Mouse (Mus musculus) c-Kit-positive CD71-positive TER-119-negative erythroid progenitor cells, embryonic 14.5 days (primary cell): ENCODE results near the gene Myadm.
A peak's percentile ranks its signal among the peaks of the same experiment; 100 is the strongest.
"Not testable (repeated sequence)": the region's sequence is repeated elsewhere in the genome, so short reads cannot be mapped to it uniquely, and the experiment has no call there.

ENCODE experiments used
- DNase-seq: peaks from one replicate; pipeline ENCODE4 v3.0.0-alpha.2; 2013; ENCODE audit warnings: low read depth

The Myadm gene

GRCm38 (mm10) chr7:3290257-3291033 is 1.6 kb downstream of the Myadm start:
- peak; percentile 90 for DNase-seq

GRCm38 (mm10) chr7:3291197-3291596 is 2.3 kb downstream of the Myadm start:
- DNase-seq, result no peak

GRCm38 (mm10) chr7:3291764-3292163 is 2.9 kb downstream of the Myadm start:
- no peak for DNase-seq

GRCm38 (mm10) chr7:3292271-3292670 is 3.4 kb downstream of the Myadm start:
- DNase-seq, result not testable (repeated sequence)

- DNase-seq, result peak; percentile 54
Observed at GRCm38 (mm10) chr7:3292791-3293190, 3.9 kb downstream of the Myadm start.

GRCm38 (mm10) chr7:3294794-3295193 is 5.9 kb downstream of the Myadm start:
- no peak for DNase-seq

DNA sequence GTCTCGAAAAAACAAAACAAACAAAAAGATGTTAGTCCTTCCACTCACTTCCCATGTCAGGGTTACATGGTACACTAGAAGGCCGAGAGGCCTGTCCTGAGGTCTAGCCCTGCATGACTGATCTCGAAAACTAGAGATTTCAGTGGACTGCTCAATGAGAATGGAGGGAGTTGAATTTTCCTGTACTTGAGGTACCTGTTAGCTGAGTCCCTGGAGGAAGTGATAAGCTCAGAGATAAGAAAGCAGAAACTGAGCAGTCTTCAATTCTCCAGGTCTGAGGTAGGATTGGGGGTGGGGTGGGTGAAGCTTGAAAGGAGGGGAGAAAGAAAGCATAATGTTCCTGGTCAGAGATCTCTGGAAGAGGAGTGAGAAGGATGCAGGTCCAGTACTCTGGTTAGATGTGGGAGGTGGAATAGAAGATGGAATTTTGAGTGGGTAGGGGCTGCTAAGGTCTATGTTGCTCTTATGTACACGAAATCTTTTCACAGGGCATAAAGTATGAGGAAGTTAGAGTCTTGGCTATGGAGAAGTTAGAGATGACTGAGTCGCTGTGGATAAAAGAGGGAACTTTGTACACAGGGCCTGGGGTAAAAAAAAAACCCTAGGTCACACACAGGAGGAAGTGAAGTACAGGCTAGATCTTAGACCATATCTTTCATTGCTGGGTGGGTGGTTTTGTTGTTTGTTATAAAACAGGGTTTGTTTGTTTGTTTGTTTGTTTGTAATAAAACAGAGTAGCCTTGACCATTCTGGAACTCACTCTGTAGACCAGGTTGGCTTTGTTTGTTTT is 6.6 kb downstream of the Myadm start:
- DNase-seq, result no peak

DNA sequence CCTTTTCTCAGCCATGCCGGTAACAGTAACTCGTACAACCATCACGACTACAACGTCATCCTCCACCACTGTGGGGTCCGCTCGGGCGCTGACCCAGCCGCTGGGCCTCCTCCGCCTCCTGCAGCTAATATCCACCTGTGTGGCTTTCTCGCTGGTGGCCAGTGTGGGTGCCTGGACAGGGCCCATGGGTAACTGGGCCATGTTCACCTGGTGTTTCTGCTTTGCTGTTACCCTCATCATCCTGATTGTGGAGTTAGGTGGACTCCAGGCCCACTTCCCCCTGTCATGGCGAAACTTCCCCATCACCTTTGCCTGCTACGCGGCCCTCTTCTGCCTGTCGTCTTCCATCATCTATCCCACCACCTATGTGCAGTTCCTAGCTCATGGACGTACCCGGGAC is 7.8 kb downstream of the Myadm start:
- no peak for DNase-seq

DNA sequence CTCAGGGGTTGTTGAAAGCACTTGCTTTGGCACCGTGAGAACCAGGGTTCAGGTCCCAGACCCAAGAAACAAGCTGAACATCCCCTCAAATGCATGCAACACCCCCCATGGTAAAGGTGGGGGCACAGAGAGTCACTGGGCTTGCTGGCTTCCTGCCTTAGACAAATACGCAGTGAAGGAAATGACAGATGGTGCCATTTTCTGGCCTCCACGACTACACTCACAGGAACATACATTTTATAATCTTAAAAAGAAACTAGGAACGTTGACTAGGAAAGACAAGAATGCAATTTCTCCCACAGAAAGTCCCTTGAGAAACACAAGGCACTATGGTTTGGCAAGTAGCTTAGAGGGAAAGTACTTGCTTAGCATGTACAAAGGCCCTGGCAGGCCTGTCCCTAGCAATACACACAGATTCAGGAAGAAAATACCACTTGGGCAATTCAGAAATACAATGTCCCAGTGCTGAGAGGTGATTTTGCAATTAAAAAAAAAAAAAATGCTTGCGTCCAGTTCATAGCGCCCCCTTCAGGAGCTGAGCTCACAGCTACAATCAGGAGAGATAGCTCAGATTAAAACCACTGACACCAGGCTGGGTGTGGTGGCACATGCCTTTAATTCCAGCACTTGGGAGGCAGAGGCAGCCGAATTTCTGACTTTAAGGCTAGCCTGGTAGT is 11.2 kb downstream of the Myadm start:
- DNase-seq, result no peak

- DNase-seq, result no peak
Observed at GRCm38 (mm10) chr7:3300891-3301627, 12.2 kb downstream of the Myadm start.

GRCm38 (mm10) chr7:3301628-3302555 is 13.0 kb downstream of the Myadm start:
- DNase-seq, result no peak

DNA sequence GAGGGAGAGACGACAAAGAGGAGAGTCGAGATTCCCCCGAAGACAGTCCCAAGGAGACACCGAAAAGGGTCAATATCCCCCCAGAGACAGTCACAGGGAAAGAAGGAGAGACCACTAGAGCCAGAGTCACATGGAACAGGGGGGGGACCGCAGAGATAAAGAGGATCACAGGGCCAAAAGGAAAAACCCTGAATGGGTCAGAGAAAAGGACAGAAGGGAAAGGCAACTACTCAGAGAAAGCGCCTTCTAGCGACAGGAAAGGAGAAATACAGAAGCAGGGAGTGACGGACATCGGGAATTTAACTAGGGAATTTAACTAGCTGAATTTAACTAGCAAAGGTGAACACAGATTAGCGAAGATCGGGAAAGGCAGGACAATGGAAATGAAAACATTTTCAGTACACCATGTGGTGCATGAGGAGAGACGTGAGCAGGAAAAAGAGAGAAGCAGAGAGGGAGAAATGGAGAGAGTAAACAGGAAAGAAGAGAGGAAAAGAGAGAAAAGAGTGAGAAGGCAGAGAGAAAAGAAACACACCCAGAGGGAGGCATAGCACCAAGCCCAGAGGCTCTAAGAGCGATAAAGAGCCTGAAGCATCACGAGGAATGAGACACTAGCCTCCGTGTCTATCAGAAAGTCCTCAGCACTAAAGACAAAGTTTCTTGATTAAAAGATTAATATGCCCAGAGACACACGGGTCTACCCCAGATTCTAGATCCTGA is 13.8 kb downstream of the Myadm start:
- DNase-seq, result no peak

- DNase-seq, result no peak
Observed at GRCm38 (mm10) chr7:3303276-3303781, 14.4 kb downstream of the Myadm start.

DNA sequence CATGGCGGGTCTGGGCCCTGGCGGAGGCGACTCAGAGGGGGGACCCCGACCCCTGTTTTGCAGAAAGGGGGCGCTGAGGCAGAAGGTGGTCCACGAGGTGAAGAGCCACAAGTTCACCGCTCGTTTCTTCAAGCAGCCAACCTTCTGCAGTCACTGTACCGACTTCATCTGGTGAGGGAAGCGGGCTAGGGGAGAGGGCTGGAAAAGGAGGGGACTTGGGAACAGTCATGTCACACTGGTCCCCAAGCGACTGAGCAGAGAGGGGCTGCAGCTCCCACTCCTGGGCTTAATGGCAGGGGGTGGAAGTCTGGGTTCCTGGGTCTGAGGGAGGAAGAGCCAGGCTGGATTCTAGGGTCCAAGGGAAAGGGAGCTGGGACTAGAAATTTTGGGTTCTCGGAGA is 14.9 kb downstream of the Myadm start:
- DNase-seq, result no peak

DNA sequence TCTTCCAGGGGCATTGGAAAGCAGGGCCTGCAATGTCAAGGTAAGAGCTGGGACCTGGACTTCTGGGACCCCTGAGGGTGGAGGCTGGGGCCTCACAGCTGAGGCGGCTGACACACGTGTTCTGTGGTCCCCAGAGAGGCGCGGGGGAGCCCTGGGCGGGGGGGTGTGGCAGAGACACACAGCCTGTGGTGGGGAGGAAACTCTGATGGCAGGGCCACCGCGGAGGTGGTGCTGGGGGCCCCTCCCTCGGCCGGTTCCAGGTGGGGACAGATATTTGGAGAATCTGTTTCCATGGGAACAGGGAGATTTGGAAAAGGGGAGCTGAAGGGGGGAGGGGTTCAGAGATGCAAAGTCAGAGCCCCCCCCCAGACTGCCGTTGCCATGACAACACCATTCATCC is 15.4 kb downstream of the Myadm start:
- DNase-seq, result no peak

DNA sequence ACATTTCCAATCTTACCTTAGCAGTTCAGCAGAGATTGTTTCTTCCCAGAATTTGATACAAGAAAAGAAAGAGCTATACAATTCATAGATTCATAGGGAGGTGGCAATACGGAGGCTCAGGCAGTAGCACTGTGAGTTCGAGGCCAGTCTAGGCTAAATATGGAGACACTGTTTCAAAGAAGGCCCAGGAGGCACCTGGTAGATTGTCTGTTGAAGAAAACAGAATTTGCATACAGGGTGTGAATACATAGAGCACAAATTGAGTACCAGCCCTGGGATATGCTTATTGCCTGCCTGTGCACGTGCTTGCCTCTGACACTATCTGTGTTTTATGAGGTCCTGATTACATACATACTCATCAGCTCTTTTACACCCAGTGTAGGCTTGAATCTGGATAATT is 17.5 kb downstream of the Myadm start:
- DNase-seq, result no peak

GRCm38 (mm10) chr7:3308646-3309045 is 19.8 kb downstream of the Myadm start:
- no peak for DNase-seq

DNA sequence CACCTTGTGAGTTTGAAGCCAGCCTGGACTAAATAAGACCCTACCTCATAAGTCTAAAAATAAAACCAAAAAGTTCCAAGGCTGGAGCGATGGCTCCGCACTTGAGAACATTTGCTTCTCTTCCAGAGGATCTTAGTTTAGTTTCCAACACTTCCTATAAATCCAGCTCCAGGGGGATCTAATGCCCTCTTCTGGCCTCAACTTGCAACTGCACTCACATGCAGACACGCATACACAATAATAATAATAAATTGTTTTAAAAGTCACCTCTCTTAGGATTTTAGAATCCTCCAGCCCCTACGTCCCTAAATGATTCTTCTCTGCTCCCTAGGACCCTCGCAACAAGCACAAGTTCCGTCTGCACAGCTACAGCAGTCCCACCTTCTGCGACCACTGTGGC is 21.4 kb downstream of the Myadm start:
- no peak for DNase-seq

DNA sequence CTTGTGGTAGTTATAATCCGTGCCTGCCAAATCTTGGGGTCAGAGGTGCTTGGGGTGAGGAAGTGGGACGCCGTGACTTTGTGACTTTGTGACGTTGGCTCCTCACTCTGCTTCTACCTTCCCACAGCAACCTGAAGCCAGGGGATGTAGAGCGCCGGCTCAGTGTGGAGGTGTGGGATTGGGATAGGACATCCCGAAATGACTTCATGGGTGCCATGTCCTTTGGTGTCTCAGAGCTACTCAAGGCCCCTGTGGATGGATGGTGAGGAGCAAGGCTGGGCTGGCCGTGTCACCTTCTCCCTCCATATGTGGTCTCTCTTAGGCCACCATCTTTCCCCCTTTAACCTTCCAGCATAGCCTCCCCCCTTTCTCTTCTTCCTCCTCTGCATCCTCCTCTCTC is 24.7 kb downstream of the Myadm start:
- no peak for DNase-seq

GRCm38 (mm10) chr7:3314121-3314520 is 25.2 kb downstream of the Myadm start:
- DNase-seq, result no peak
